Comparison of ENCODE assay signal across 13 mouse cellular contexts in the genomic region with DNA sequence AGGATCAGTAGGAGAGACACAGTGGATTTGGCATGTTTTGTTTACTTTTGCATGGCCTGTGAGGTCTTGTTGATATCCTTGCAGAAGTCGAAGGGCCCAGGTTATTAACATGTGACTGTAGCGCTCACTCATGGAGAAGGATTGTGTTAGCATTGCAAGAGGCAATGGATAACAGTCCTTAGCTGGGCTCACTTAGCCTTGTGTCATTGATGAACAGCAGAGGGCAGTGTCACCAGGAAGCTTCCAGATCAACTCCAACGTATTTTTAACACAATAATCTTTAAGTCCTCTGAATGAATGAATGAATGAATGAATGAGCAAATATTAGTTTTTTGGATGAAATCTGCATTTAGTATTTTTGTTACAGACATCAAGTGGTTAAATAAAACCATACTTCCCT.
A peak's percentile ranks its signal among the peaks of the same experiment; 100 is the strongest.
DNase-seq lines count a peak whose midpoint lies in the region; TF ChIP-seq lines count a peak whose summit lies in the region.
"Had no signal": no experiment of that assay in that cellular context is flagged by ENCODE, and none has a peak within 500 bp of the region (broad histone marks: within the 10 kb centered on the region; RNA-seq: fewer than 3 reads in every experiment).

No protein-coding gene starts in this region.

- TF ChIP-seq CTCF in cerebellum, adult 2 months (IDR thresholded peaks at IDR 0.05; ENCODE audit: borderline replicate concordance, insufficient read depth, low read depth, low read length): peak; percentile 12; the same call in 1 of the 2 replicates
- TF ChIP-seq CTCF in kidney, adult 2 months (conservative IDR thresholded peaks at IDR 0.05; ENCODE audit: insufficient read depth, insufficient read length, low read depth, low read length): peak; percentile 42

- H3K4me3 ChIP-seq in cerebellum, adult 2 months (replicated peaks; ENCODE audit: insufficient read depth, low read depth, low read length): no peak overlapping the region
- no peak overlapping the region for H3K4me3 ChIP-seq in kidney, adult 2 months (ENCODE audit: insufficient read depth, low read depth, low read length)
- H3K4me3 ChIP-seq: kidney, embryonic 15.5 days; midbrain, embryonic 12.5 days had no signal

- 74% methylated on average over 3 of the region's 3 CpGs for WGBS in cerebellum, adult 2 months
- 60% methylated on average over 3 of the region's 3 CpGs for WGBS in kidney, adult 2 months

- H3K4me1 ChIP-seq in cerebellum, adult 2 months (ENCODE audit: control insufficient read depth, insufficient read depth, low read length): no peaks in the 10 kb centered on the region
- no peaks in the 10 kb centered on the region for H3K4me1 ChIP-seq in kidney, adult 2 months (ENCODE audit: control insufficient read depth, insufficient read depth, low read length)
- H3K4me1 ChIP-seq: kidney, embryonic 15.5 days; midbrain, embryonic 12.5 days had no signal

- no peak overlapping the region for H3K27ac ChIP-seq in cerebellum, adult 2 months (ENCODE audit: insufficient read depth, low read length)
- H3K27ac ChIP-seq in kidney, adult 2 months (ENCODE audit: insufficient read depth, low read depth, low read length): no peak overlapping the region
- H3K27ac ChIP-seq: kidney, embryonic 15.5 days; midbrain, embryonic 12.5 days had no signal

- H3K36me3 ChIP-seq in kidney, adult 2 months (ENCODE audit: control insufficient read depth, insufficient read depth, low read length): no peaks in the 10 kb centered on the region
- H3K36me3 ChIP-seq: kidney, embryonic 15.5 days; midbrain, embryonic 12.5 days had no signal

- no peak for DNase-seq in cerebellum, adult 2 months
- no peak for DNase-seq in cerebellum, adult 8-10 months
- no peak for DNase-seq in kidney, adult 2 months
- no peak for DNase-seq in kidney, adult 18-20 months
- DNase-seq in thymus, postnatal 0 days (ENCODE audit: low spot score): peak; percentile 17
- no peak for DNase-seq in thymus, postnatal 10 days (ENCODE audit: low spot score in 2 of 2)
- peak; percentile 42 for DNase-seq in retina, postnatal 1 day
- no peak for DNase-seq in cerebellum, adult 11 months
- DNase-seq: B cell, adult 2 months; gastrocnemius, postnatal 14 days; right cerebral cortex, postnatal 14 days had no signal

- no peaks in the 10 kb centered on the region for H3K27me3 ChIP-seq in cerebellum, adult 2 months (ENCODE audit: control insufficient read depth, insufficient read depth, low read length)
- no peaks in the 10 kb centered on the region for H3K27me3 ChIP-seq in kidney, adult 2 months (replicated peaks; ENCODE audit: control insufficient read depth, insufficient read depth, low read length)
- H3K27me3 ChIP-seq: kidney, embryonic 15.5 days; midbrain, embryonic 12.5 days had no signal

- no peak for TF ChIP-seq POLR2A in cerebellum, adult 2 months (IDR thresholded peaks at IDR 0.05; ENCODE audit: borderline replicate concordance, insufficient read depth, low read length)
- TF ChIP-seq POLR2A in kidney, adult 2 months (IDR thresholded peaks at IDR 0.05; ENCODE audit: low read depth, low read length): no peak

Comparison
In these comparisons a context has a peak if more than half of its experiments do, and no peak if none do; other contexts are left out.
1. DNase-seq: peak in thymus, postnatal 0 days (single experiment) and retina, postnatal 1 day (single experiment); none in cerebellum, adult 2 months (0 of 2), cerebellum, adult 8-10 months (single experiment), kidney, adult 2 months (single experiment), kidney, adult 18-20 months (single experiment), thymus, postnatal 10 days (0 of 2) and cerebellum, adult 11 months (single experiment).